Mouse (Mus musculus) liver, embryonic 14.5 days (tissue): ENCODE results near the gene 4930595D18Rik.

ENCODE experiments used
- CTCF ChIP-seq: IDR thresholded peaks from 2 replicates; pipeline ENCODE4 v1.5.1; 2016; ENCODE audit warnings: antibody characterized with exemption, low read depth, control low read depth
- EP300 ChIP-seq: IDR thresholded peaks from 2 replicates; pipeline ENCODE4 v1.6.1; 2016; ENCODE audit warnings: antibody characterized with exemption, low read depth

DNA sequence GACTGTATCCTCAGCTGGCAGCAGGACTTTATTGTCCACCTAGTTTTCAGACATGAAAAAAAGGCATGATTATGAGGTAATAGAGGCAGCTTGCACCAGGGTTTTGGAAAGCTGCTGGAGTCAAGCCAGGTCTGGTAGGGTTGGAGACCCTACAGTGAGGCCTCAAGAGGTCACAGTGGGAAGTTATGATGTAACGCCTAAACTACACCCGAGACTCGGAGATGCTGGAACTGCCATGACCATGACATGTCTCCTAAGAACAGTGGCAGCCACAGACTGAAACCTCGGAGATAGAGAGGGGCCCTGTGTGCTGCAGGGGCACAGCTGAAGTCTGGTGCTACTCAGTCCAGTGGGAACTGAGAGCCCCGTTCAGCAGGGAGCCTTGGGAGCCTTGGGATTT lies at the start of gene 4930595D18Rik:
- TF ChIP-seq CTCF (no peak), EP300 (no peak)
